Mouse (Mus musculus): ENCODE data around the gene Cdh20. TPM values are rescaled to one million over a fixed set of nuclear protein-coding genes. Genes with fewer than 3 reads are reported as not detected.

Gene Cdh20
- total and polyA plus RNA-seq, 3 experiments, result not detected

- in situ Hi-C loops (cut with MboI; ENCODE audit: low pct_ligation_motif_present, low pct_unique_long_range_greater_than_20kb, low sequenced_read_pairs) (no loop called here), dilution Hi-C loops (cut with MboI; ENCODE audit: extremely low pct_ligation_motif_present, extremely low pct_unique_long_range_greater_than_20kb, low sequenced_read_pairs) (no loop called here)
- Histone ChIP-seq H3K4me3 (replicated peaks in 1 of 3; ENCODE audit: low read depth in 2 of 3, low read length in 2 of 3, poor library complexity in 1 of 3) (no peak overlapping the region), H3K36me3 (replicated peaks in 1 of 2; ENCODE audit: control insufficient read depth in 1 of 2, insufficient read depth in 1 of 2, low read length in 1 of 2) (no peaks in the 10 kb centered on the region), H3K9me3 (replicated peaks; ENCODE audit: low read length) (no peaks in the 10 kb centered on the region), H3K79me2 (replicated peaks; ENCODE audit: control insufficient read depth, extremely low read depth, insufficient read depth, poor library complexity, severe bottlenecking) (no peaks in the 10 kb centered on the region), H3K27me3 (replicated peaks) (peaks cover 21% of the 10 kb centered on the region), H3K4me2 (ENCODE audit: insufficient read depth, low read depth, poor library complexity, severe bottlenecking) (no peak overlapping the region), H3K4me1 (ENCODE audit: control insufficient read depth in 1 of 2, insufficient read depth in 2 of 2) (no peaks in the 10 kb centered on the region), H3K27ac (ENCODE audit: insufficient read depth, low read depth) (no peak overlapping the region), H3K9ac (ENCODE audit: insufficient read depth, low read depth) (no peak overlapping the region)
- DNase-seq (ENCODE audit: extremely low read depth), result no peak
- no peak for TF ChIP-seq NELFE (IDR thresholded peaks at IDR 0.05; ENCODE audit: low read depth, low read length)
- no peak for TF ChIP-seq ZNF384 (IDR thresholded peaks at IDR 0.05; ENCODE audit: low read depth, low read length)
- TF ChIP-seq ZKSCAN1 (IDR thresholded peaks at IDR 0.05; ENCODE audit: borderline replicate concordance, low read depth, low read length), result no peak
- TF ChIP-seq MAZ (IDR thresholded peaks at IDR 0.05; ENCODE audit: low read depth, low read length), result no peak
- no peak for TF ChIP-seq HCFC1 (IDR thresholded peaks at IDR 0.05; ENCODE audit: low read depth, low read length)
Observed at GRCm38 (mm10) chr1:105002179-105002578, 233.8 kb downstream of the Cdh20 start.

- H3K9me3 ChIP-seq (replicated peaks; ENCODE audit: low read length), result no peaks in the 10 kb centered on the region
- H3K79me2 ChIP-seq (replicated peaks; ENCODE audit: control insufficient read depth, extremely low read depth, insufficient read depth, poor library complexity, severe bottlenecking), result no peaks in the 10 kb centered on the region
- no peak overlapping the region for H3K4me2 ChIP-seq (ENCODE audit: insufficient read depth, low read depth, poor library complexity, severe bottlenecking)
- dilution Hi-C loops (cut with MboI; ENCODE audit: extremely low pct_ligation_motif_present, extremely low pct_unique_long_range_greater_than_20kb, low sequenced_read_pairs), result no loop called here
- in situ Hi-C loops (cut with MboI; ENCODE audit: low pct_ligation_motif_present, low pct_unique_long_range_greater_than_20kb, low sequenced_read_pairs), result no loop called here
- H3K36me3 ChIP-seq (replicated peaks in 1 of 2; ENCODE audit: control insufficient read depth in 1 of 2, insufficient read depth in 1 of 2, low read length in 1 of 2), result no peaks in the 10 kb centered on the region
- no peak for TF ChIP-seq IRF4 (IDR thresholded peaks at IDR 0.05; ENCODE audit: low read depth, low read length)
- TF ChIP-seq MYC (IDR thresholded peaks at IDR 0.05; ENCODE audit: low read depth, low read length), result no peak
- no peak for TF ChIP-seq CHD2 (IDR thresholded peaks at IDR 0.05; ENCODE audit: low read length)
- TF ChIP-seq MAZ (IDR thresholded peaks at IDR 0.05; ENCODE audit: low read depth, low read length), result no peak
- no peak for TF ChIP-seq USF1 (IDR thresholded peaks at IDR 0.05; ENCODE audit: low read depth, low read length)
- no peak for TF ChIP-seq MXI1 (IDR thresholded peaks at IDR 0.05; ENCODE audit: low read depth, low read length)
- no peak for TF ChIP-seq GABPA (IDR thresholded peaks at IDR 0.05; ENCODE audit: insufficient replicate concordance, low read depth, low read length)
- TF ChIP-seq JUN (IDR thresholded peaks at IDR 0.05; ENCODE audit: insufficient read depth, low read depth, low read length), result no peak
- TF ChIP-seq UBTF (IDR thresholded peaks at IDR 0.05; ENCODE audit: low read depth, low read length), result no peak
- TF ChIP-seq RAD21 (IDR thresholded peaks at IDR 0.05; ENCODE audit: low read depth, low read length), result no peak
- no peaks in the 10 kb centered on the region for H3K4me1 ChIP-seq (ENCODE audit: control insufficient read depth in 1 of 2, insufficient read depth in 2 of 2)
- no peak for DNase-seq (ENCODE audit: extremely low read depth)
- peaks cover 21% of the 10 kb centered on the region for H3K27me3 ChIP-seq (replicated peaks)
- H3K4me3 ChIP-seq (replicated peaks in 1 of 3; ENCODE audit: low read depth in 2 of 3, low read length in 2 of 3, poor library complexity in 1 of 3), result no peak overlapping the region
- H3K9ac ChIP-seq (ENCODE audit: insufficient read depth, low read depth), result no peak overlapping the region
- H3K27ac ChIP-seq (ENCODE audit: insufficient read depth, low read depth), result no peak overlapping the region
Observed at GRCm38 (mm10) chr1:105003786-105004185, 235.5 kb downstream of the Cdh20 start.

- H3K79me2 ChIP-seq (replicated peaks; ENCODE audit: control insufficient read depth, extremely low read depth, insufficient read depth, poor library complexity, severe bottlenecking), result no peaks in the 10 kb centered on the region
- no peak overlapping the region for H3K4me3 ChIP-seq (replicated peaks in 1 of 3; ENCODE audit: low read depth in 2 of 3, low read length in 2 of 3, poor library complexity in 1 of 3)
- in situ Hi-C loops (cut with MboI; ENCODE audit: low pct_ligation_motif_present, low pct_unique_long_range_greater_than_20kb, low sequenced_read_pairs), result no loop called here
- H3K9ac ChIP-seq (ENCODE audit: insufficient read depth, low read depth), result no peak overlapping the region
- no peak for DNase-seq (ENCODE audit: extremely low read depth)
- no peaks in the 10 kb centered on the region for H3K4me1 ChIP-seq (ENCODE audit: control insufficient read depth in 1 of 2, insufficient read depth in 2 of 2)
- no peak overlapping the region for H3K27ac ChIP-seq (ENCODE audit: insufficient read depth, low read depth)
- H3K4me2 ChIP-seq (ENCODE audit: insufficient read depth, low read depth, poor library complexity, severe bottlenecking), result no peak overlapping the region
- no peak for TF ChIP-seq KAT2A (IDR thresholded peaks at IDR 0.05; ENCODE audit: insufficient replicate concordance, low read length)
- peaks cover 18% of the 10 kb centered on the region for H3K27me3 ChIP-seq (replicated peaks)
- H3K36me3 ChIP-seq (replicated peaks in 1 of 2; ENCODE audit: control insufficient read depth in 1 of 2, insufficient read depth in 1 of 2, low read length in 1 of 2), result no peaks in the 10 kb centered on the region
- H3K9me3 ChIP-seq (replicated peaks; ENCODE audit: low read length), result no peaks in the 10 kb centered on the region
- dilution Hi-C loops (cut with MboI; ENCODE audit: extremely low pct_ligation_motif_present, extremely low pct_unique_long_range_greater_than_20kb, low sequenced_read_pairs), result no loop called here
Observed at GRCm38 (mm10) chr1:105012616-105013015, 244.3 kb downstream of the Cdh20 start.
